Mouse (Mus musculus): ENCODE measurements around the gene Marc2.

The Marc2 gene

GRCm38 (mm10) chr1:184808418-184809012, 37.7 kb downstream of the Marc2 start:
- DNase-seq (ENCODE audit: low read depth, low spot score): no peak

- no peak for DNase-seq (ENCODE audit: low read depth, low spot score)
Measured at GRCm38 (mm10) chr1:184807627-184808417, 38.4 kb downstream of the Marc2 start.

- no peak for DNase-seq (ENCODE audit: low read depth, low spot score)
Measured at GRCm38 (mm10) chr1:184807123-184807522, 39.1 kb downstream of the Marc2 start.

- DNase-seq (ENCODE audit: low read depth, low spot score): no peak
Measured at GRCm38 (mm10) chr1:184805749-184806148, 40.5 kb downstream of the Marc2 start.

- DNase-seq (ENCODE audit: low read depth, low spot score): peak; percentile 75
Measured at GRCm38 (mm10) chr1:184793163-184793876, 52.9 kb downstream of the Marc2 start.

GRCm38 (mm10) chr1:184791109-184791508, 55.1 kb downstream of the Marc2 start:
- peak; percentile 64 for DNase-seq (ENCODE audit: low read depth, low spot score)

- DNase-seq (ENCODE audit: low read depth, low spot score): no peak
Measured at GRCm38 (mm10) chr1:184786376-184787151, 59.7 kb downstream of the Marc2 start.

GRCm38 (mm10) chr1:184783641-184784040, 62.6 kb downstream of the Marc2 start:
- no peak for DNase-seq (ENCODE audit: low read depth, low spot score)

GRCm38 (mm10) chr1:184782161-184782513, 64.1 kb downstream of the Marc2 start:
- DNase-seq (ENCODE audit: low read depth, low spot score): peak; percentile 48

GRCm38 (mm10) chr1:184781286-184782160, 64.7 kb downstream of the Marc2 start:
- no peak for DNase-seq (ENCODE audit: low read depth, low spot score)

- DNase-seq (ENCODE audit: low read depth, low spot score): no peak
Measured at GRCm38 (mm10) chr1:184778157-184778556, 68.1 kb downstream of the Marc2 start.

- no peak for DNase-seq (ENCODE audit: low read depth, low spot score)
Measured at GRCm38 (mm10) chr1:184777061-184777795, 69.0 kb downstream of the Marc2 start.

- no peak for DNase-seq (ENCODE audit: low read depth, low spot score)
Measured at GRCm38 (mm10) chr1:184775289-184775688, 71.0 kb downstream of the Marc2 start.

GRCm38 (mm10) chr1:184771891-184772249, 74.4 kb downstream of the Marc2 start:
- DNase-seq (ENCODE audit: low read depth, low spot score): no peak

- DNase-seq (ENCODE audit: low read depth, low spot score): peak; percentile 87
Measured at GRCm38 (mm10) chr1:184771202-184771890, 74.9 kb downstream of the Marc2 start.

- no peak for DNase-seq (ENCODE audit: low read depth, low spot score)
Measured at GRCm38 (mm10) chr1:184763866-184764265, 82.4 kb downstream of the Marc2 start.

All from mesoderm, embryonic 11.5 days (tissue).